Mouse (Mus musculus): ENCODE measurements around the gene Cnih2. TPM values are rescaled to one million over a fixed set of nuclear protein-coding genes. Genes with fewer than 3 reads are reported as not detected.

The Cnih2 gene
- total RNA-seq (2023): 0.93 and 1.0 TPM in 2 replicates

DNA sequence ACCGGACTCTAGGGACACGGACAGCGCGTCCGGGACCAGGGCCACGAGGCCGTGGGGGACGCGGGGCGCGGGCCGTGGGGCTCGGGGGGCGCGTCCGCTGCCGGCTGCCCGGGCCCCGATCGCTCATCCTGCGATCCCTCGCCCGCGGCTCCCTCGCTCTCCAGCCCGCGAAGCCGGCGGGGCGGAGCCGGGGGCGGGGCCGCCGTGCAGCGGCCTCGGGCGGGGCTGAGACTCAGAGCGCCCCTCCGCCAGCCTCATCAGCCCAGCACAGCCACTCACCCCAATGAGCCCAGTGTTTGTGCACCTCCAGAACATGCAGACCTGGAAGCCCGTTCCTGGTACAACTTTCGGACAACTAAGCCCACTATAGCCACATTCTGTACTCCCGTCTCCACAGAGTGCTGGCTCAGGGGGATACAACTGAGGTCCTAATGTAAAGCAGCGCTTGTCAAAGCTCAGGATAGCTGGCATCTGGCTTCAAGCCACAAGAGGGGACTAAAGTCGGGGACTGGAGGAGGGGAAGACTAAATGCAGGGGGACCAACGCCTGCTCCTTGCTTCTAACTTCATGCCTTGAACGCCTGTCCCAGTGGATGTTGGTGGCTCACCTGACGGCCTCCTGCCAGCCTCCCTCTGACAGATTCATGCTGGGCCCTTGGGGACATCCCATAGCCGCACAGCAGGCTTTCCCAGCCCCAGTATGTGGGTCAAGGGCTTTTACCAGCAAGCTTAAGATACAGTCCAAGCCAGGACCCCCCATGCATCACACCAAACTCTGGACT, at the start of gene Cnih2:
Cnih2 (minus strand) TSS at position 159 of the 781 bp plus-strand sequence.

DNA sequence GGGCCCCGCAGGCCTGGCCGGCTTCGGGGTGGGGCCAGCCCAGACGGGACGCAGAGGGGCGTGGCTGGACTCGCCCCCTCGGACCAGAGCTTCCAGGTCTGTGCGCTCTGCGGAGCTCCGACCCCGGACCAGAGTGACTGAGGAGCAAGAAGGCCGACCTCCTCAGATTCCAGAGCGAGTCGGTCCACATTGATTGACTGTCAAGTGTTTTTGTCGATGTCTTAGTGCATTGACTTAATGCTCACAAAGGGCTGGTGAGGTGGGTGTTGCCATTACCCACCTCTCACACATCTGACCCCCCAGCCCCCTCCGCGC, 20.0 kb upstream of the Cnih2 start, which contains the start of gene Klc2:
Klc2 (minus strand) TSS at position 177 of the 315 bp plus-strand sequence.

DNA sequence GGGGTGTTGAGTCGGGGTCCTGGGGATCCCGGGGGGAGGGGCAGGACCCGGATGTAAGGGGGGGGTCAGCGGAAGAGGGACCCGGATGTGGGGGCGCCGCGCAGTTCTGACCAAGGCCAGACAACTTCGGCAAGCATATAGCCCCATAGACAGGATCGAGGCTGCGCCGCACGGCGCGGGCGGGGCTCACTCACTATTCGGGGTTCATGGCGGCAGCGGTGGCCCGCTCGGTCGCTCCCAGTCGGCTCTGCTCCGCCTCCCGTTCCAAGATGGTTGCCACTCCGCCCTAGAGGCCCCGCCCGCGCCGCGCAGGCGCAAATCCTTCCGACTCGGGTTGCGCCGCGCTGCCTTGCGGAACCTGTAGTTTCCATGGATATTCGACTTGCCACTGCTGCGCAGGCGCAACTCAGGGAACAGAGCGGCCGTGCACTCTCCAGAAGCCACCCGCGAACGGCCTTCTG, 8.4 kb upstream of the Cnih2 start, which contains the start of gene Rab1b:
Rab1b (minus strand) TSS at position 342 of the 461 bp plus-strand sequence.

DNA sequence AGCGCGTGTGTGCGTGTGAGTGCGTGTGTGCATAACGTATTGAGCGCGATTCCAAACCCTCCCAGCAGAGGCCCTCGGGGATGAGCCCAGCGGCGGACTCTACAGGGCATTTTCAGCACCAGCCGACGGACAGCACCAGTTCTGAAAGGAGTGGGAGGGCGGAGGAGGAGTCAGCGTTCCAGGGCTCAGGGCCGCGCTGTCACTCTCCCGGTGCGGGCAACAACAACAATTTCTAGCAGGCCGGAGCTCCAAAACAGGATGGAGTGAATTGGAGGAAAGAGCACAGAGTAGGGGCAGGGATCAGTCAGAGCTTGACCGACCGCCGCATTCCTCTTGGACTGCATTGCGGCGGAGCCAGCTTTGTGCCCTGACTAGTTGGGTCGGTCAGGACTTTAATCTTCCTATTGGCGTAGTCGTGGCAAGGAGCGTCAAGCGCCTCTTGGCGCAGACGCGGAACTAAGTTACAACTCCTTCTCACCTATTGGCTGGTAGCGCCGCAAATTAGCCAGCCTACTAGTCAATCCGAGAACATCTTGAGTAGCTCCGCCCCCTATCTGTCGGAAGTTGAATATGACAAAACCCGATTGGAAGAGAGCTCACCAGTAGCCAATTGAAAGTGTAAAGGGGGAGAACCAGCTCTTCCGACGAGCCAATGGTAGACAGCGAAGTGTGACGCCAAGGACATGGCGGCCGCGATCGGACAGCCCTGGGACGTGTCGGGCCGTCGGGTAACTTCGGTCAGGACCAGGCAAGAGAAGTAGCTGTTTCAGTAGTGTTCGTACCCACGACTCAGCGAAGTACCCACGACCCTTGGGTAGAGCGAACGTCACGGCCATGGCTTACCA, 10.2 kb downstream of the Cnih2 start, which contains the start of gene Yif1a:
Yif1a (plus strand) TSS at position 655 of the 845 bp plus-strand sequence.

DNA sequence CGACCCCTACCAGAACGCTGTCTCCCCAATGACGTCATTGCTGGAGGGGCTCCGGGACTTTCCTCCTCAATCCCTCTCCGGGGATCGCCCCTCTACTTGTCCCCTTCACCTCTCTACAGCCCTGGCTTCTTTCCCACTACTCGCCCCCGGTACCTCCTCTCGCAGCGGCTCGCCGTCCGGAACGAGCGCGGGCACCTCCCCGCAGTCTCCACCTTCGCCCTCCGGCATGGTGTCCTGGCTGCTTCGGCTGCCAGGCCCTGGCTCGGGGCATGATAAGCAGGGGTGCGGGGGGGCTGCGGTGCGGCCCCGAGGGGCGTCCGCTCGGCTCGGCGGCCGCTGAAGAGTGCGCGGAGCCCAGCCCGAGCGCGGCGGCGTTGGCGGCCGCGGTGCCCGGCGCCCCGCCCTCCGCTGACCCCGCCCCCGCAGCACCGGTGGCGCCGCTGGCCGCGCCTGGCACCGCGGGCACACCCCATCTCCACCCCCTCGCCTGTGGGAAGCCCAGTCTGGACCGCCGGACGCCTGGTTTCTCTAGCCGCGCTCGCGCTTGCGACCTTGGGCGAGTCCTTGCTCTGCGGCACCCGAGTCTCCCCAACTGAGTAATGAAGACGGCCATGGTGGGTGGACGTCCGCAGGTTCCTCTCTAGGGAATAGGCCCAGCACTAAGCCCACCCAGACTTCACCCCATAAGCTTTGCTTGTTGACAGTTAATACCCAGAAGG, 13.0 kb downstream of the Cnih2 start, which contains the start of gene Tmem151a:
Tmem151a (minus strand) TSS at position 387 of the 719 bp plus-strand sequence.

DNA sequence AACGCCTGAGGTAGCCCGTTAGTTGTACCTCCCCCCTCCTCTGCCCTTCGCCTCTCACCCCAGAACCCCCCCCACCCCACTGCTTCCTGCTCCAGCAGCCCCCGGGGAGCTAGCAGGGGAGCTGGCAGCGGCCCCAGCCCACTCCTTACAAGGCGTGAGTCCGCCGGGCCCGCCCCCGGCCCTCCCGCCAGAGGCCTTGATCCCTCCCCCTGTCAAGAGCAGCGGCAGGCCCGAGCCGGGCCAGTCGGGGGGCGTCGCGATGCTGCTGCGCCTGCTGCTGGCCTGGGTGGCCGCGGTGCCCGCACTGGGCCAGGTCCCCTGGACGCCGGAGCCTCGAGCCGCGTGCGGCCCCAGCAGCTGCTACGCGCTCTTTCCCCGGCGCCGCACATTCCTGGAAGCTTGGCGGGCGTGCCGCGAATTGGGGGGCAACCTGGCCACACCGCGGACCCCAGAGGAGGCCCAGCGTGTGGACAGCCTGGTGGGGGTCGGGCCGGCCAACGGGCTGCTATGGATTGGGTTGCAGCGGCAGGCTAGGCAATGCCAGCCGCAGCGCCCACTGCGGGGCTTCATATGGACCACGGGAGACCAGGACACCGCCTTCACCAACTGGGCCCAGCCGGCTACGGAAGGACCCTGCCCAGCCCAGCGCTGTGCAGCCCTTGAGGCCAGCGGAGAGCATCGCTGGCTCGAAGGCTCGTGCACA, 30.3 kb downstream of the Cnih2 start, which contains the start of gene Cd248:
Cd248 (plus strand) TSS at position 212 of the 703 bp plus-strand sequence.

DNA sequence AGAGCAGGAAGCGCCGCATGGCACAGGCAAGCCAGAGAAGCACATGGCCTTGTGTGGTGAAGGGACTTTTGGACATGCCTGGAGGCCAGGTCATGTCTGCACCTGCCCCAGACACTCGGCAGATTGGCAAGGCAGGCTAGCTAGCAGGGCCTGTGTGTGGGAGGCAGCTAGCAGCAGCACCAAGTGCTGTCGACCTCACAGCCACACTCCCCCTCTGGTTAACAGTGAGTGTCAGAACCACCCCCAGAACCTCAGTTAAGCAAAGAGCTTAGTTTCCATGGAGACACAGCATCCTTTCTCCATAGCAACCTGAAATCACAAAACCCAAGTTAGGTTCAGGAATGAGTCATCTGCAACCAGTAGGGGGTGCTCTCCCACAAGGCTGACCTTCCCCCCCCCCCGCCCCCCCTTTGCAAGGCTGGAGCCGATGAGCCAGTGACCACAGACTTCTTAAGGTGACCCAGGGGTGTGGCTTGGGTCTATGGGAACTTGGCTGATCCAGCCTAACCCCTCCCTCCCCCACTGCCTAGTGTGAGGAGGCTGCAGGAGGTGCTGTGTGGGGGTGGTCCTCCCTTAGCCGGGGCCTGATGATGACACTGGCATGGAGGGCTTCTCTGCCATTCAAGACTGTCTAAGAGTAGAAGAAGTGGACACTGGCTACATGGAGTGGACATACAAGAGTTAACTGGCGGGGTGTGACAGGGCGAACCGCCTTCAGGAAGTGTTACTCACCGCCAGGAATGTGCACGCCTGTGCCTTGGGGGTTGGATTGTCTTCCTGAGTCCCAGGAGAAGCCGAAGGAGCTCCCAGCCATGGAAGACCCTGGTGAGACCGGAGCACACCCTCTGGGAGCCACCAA, 48.0 kb downstream of the Cnih2 start, which contains the start of gene Rin1:
Rin1 (plus strand) TSS at position 435 of the 859 bp plus-strand sequence.

Other genes with a start within 250 kb of the Cnih2 start
- 0.92 and 1.1 TPM in 2 replicates for gene Ctsf, start 243.4 kb downstream of the Cnih2 start, total RNA-seq (2023)
- not detected in 2 replicates for gene Actn3, start 220.6 kb downstream of the Cnih2 start, total RNA-seq (2023)
- gene Zdhhc24, start 219.9 kb downstream of the Cnih2 start, total RNA-seq (2023): 2.9 and 5.0 TPM in 2 replicates
- 0.29 TPM in 1 of 2 replicates, not detected in the other for gene Bbs1, start 191.9 kb downstream of the Cnih2 start, total RNA-seq (2023)
- gene Dpp3, start 170.2 kb downstream of the Cnih2 start, total RNA-seq (2023): 49.8 and 60.7 TPM in 2 replicates
- not detected in 2 replicates for gene Peli3, start 155.4 kb downstream of the Cnih2 start, total RNA-seq (2023)
- 7.8 and 9.4 TPM in 2 replicates for gene Mrpl11, start 136.4 kb downstream of the Cnih2 start, total RNA-seq (2023)
- gene Npas4, start 108.2 kb downstream of the Cnih2 start, total RNA-seq (2023): not detected in 2 replicates
- 0.88 and 2.3 TPM in 2 replicates for gene Slc29a2, start 74.7 kb downstream of the Cnih2 start, total RNA-seq (2023)
- 3.5 and 3.9 TPM in 2 replicates for gene B4gat1, start 59.7 kb downstream of the Cnih2 start, total RNA-seq (2023)
- 0.32 TPM in 1 of 2 replicates, not detected in the other for gene AC124502.3, start 59.6 kb downstream of the Cnih2 start, total RNA-seq (2023)
- 48.6 and 55.1 TPM in 2 replicates for gene Brms1, start 57.2 kb downstream of the Cnih2 start, total RNA-seq (2023)
- gene Rin1, start 48.0 kb downstream of the Cnih2 start, total RNA-seq (2023): 1.6 and 3.1 TPM in 2 replicates
- not detected in 2 replicates for gene Cd248, start 30.4 kb downstream of the Cnih2 start, total RNA-seq (2023)
- gene Tmem151a, start 13.0 kb downstream of the Cnih2 start, total RNA-seq (2023): 0.13 and 0.14 TPM in 2 replicates
- gene Yif1a, start 10.0 kb downstream of the Cnih2 start, total RNA-seq (2023): 10.0 and 14.1 TPM in 2 replicates
- 130 and 138 TPM in 2 replicates for gene Rab1b, start 8.6 kb upstream of the Cnih2 start, total RNA-seq (2023)
- gene Klc2, start 20.0 kb upstream of the Cnih2 start, total RNA-seq (2023): 10.9 and 15.3 TPM in 2 replicates
- gene Pacs1, start 174.6 kb upstream of the Cnih2 start, total RNA-seq (2023): 101 and 135 TPM in 2 replicates
- 206 and 260 TPM in 2 replicates for gene Sf3b2, start 196.9 kb upstream of the Cnih2 start, total RNA-seq (2023)
- not detected in 2 replicates for gene Gal3st3, start 199.8 kb upstream of the Cnih2 start, total RNA-seq (2023)
- not detected in 2 replicates for gene Catsper1, start 237.2 kb upstream of the Cnih2 start, total RNA-seq (2023)

Measured in neutrophil, adult 65 days (primary cell).